Mouse (Mus musculus) adrenal gland, postnatal 10 days (tissue): ENCODE data around the gene Hfe2. TPM values are rescaled to one million over a fixed set of nuclear protein-coding genes. Genes with fewer than 3 reads are reported as not detected.

Source experiments
- DNase-seq: peaks from one replicate; pipeline ENCODE4 v3.0.0; 2021; ENCODE audit warnings: mixed read lengths
- total RNA-seq, 2 experiments: library from RNA; stranded (reverse); gene quantifications; 2 replicates each; pipeline ENCODE4 v1.2.3; 2021

Gene Hfe2
- total RNA-seq, 2 experiments from 2014 or later = 14.0 to 29.6 TPM

- DNase-seq = no peak
Observed at GRCm38 (mm10) chr3:96528506-96528905, 3.5 kb downstream of the Hfe2 start.

- DNase-seq = no peak
Observed at GRCm38 (mm10) chr3:96532050-96532449, 7.1 kb downstream of the Hfe2 start.

- no peak for DNase-seq
Observed at GRCm38 (mm10) chr3:96534300-96534699, 9.3 kb downstream of the Hfe2 start.

- no peak for DNase-seq
Observed at GRCm38 (mm10) chr3:96539316-96539715, 14.3 kb downstream of the Hfe2 start.

- no peak for DNase-seq
Observed at GRCm38 (mm10) chr3:96540740-96541139, 15.8 kb downstream of the Hfe2 start.

- peak; percentile 41 for DNase-seq
Observed at GRCm38 (mm10) chr3:96541328-96542078, 16.5 kb downstream of the Hfe2 start.

GRCm38 (mm10) chr3:96542554-96542953 lies 17.6 kb downstream of the Hfe2 start:
- DNase-seq = no peak

- DNase-seq = no peak
Observed at GRCm38 (mm10) chr3:96543345-96543744, 18.4 kb downstream of the Hfe2 start.

- no peak for DNase-seq
Observed at GRCm38 (mm10) chr3:96545565-96545964, 20.6 kb downstream of the Hfe2 start.

- DNase-seq = no peak
Observed at GRCm38 (mm10) chr3:96546880-96547279, 21.9 kb downstream of the Hfe2 start.

GRCm38 (mm10) chr3:96547389-96547960 lies 22.5 kb downstream of the Hfe2 start:
- peak; percentile 89 for DNase-seq

GRCm38 (mm10) chr3:96548824-96549223 lies 23.9 kb downstream of the Hfe2 start:
- no peak for DNase-seq

- DNase-seq = no peak
Observed at GRCm38 (mm10) chr3:96549346-96549745, 24.4 kb downstream of the Hfe2 start.

- DNase-seq = peak; percentile 72
Observed at GRCm38 (mm10) chr3:96551203-96551602, 26.2 kb downstream of the Hfe2 start.

- no peak for DNase-seq
Observed at GRCm38 (mm10) chr3:96551890-96552289, 26.9 kb downstream of the Hfe2 start.

- no peak for DNase-seq
Observed at GRCm38 (mm10) chr3:96553601-96554000, 28.6 kb downstream of the Hfe2 start.

- DNase-seq = no peak
Observed at GRCm38 (mm10) chr3:96554251-96554650, 29.3 kb downstream of the Hfe2 start.

GRCm38 (mm10) chr3:96555041-96555596 lies 30.1 kb downstream of the Hfe2 start:
- peak; percentile 84 for DNase-seq

- no peak for DNase-seq
Observed at GRCm38 (mm10) chr3:96555999-96556614, 31.1 kb downstream of the Hfe2 start.

GRCm38 (mm10) chr3:96556651-96557635 lies 32.0 kb downstream of the Hfe2 start:
- DNase-seq = peak; percentile 22

- DNase-seq = peak; percentile 100
Observed at GRCm38 (mm10) chr3:96557694-96558093, 32.7 kb downstream of the Hfe2 start, which contains the start of gene Txnip. Gene Txnip, plus strand, starts transcription at chr3:96557957.

GRCm38 (mm10) chr3:96558159-96558558 lies 33.2 kb downstream of the Hfe2 start:
- peak; percentile 60 for DNase-seq
